Mouse (Mus musculus) monocyte, adult 5-6 weeks (primary cell): ENCODE results near the gene Cuedc1. TPM values are rescaled to one million over a fixed set of nuclear protein-coding genes. Genes with fewer than 3 reads are reported as not detected.

ENCODE experiments used
- ATAC-seq: fragments of 153-309, 156-312 bp; replicated peaks from 2 replicates; pipeline ENCODE4 v1.8.0; 2017; ENCODE audit warnings: mild to moderate bottlenecking; ENCODE audit not compliant: low TSS enrichment, insufficient number of reproducible peaks, severe bottlenecking, poor library complexity, low FRiP score
- total RNA-seq: library from RNA; stranded (forward); fragments of 200-1000, 200-491, 200-594 nt; gene quantifications from 3 replicates; pipeline ENCODE4 v1.2.3, GENCODE M21; 2017

Gene Cuedc1
- total RNA-seq, 1 experiment from 2014 or later, result 11.9 TPM

GRCm38 (mm10) chr11:88113543-88114271 is 15.8 kb downstream of the Cuedc1 start:
- no peak for ATAC-seq

- ATAC-seq, result peak; percentile 24; the same call in 1 of the 2 replicates
Observed at GRCm38 (mm10) chr11:88114871-88115301, 17.0 kb downstream of the Cuedc1 start.

DNA sequence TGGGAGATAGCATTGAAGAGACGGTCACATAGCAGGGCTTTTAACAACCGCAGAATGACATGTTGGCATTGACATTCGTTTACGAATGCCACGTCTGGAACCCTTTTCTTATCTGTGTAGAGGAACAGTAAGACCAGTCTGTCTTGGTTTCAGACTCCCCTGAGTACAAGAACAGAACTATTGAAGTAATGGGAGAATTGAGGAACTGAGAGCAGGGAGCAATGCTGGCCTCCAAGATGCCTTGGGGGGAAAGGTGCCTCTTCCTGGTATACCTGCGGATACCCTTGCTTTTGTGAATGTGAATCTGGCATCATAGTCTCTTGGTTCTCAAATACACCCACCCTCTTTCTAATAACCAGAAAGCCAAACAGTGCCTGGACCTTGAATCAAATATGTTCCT is 18.7 kb downstream of the Cuedc1 start:
- no peak for ATAC-seq

DNA sequence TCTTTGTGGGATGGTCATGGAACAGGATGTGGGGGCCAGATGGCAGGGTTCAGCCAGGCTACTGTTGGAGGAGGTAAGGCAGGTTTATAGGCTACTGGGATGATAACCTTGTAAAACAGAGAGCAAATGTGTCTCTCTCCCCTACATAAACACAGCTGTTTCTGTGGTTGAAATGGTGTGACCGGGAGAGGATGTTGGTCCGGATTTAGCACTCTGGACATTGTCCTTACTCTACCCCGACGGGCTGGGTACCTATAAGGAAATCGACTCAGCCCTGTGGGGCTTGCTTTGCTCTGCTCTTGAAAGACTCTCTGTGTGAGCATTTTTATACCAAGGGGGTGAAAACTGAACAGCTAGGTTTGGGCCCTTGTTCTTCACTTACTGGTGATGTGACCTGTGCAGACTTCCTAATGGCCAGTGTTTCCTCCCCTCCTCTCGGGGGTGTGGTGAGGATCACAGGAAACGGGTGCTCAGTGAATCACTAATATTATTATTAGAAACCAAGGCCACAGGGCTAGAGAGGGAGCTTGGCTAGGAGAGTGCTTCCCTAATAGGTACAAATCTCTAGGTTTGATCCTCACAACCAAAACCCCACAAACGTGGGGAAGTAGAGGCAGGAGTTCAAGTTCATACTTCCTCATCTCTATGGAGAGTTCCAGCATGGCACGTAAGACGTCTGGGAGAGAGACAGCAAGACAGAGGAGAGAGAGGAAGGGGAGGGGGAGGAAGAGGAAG is 19.7 kb downstream of the Cuedc1 start:
- ATAC-seq, result no peak

- no peak for ATAC-seq
Observed at GRCm38 (mm10) chr11:88118091-88118440, 20.2 kb downstream of the Cuedc1 start.

- ATAC-seq, result no peak
Observed at GRCm38 (mm10) chr11:88118817-88119642, 21.2 kb downstream of the Cuedc1 start.

DNA sequence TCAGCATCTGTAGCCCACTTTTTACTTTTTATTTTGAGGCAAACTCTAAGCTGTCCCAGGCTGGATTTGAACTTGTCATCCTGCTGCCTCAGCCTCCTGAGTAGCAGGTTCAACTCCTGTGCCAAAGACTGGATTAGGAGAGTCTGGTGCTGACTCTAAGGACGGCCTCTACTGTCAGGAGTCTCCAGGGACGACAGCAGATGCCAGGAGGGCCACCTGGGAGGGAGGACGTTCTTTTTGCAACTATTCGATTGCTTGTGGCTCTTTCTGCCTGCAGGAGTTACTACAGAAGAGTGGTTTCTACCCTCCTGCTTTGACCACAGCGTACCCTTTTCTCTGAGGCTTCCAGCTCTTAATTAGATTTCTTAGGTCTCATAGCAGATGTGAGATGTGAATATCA is 24.7 kb downstream of the Cuedc1 start:
- no peak for ATAC-seq

DNA sequence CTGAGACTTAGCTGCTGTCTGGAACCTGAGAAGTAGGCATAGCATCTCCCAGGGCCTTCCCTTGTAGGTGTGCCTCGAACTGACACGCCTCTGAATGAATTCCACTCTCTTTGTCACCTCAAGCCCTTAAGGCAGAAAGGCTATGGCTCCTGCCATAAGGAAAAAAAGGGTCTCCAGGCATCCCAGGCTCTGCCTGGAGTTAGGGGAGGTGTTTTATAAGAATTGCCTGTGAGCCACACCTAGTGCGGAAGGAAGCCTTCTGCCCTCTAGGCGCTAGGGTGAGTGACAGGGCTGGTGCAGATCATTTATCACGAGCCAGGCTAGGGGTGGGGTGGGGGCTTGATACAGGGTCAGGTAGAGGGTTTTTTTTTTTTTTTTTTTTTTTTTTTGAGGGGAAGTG is 25.2 kb downstream of the Cuedc1 start:
- ATAC-seq, result no peak

- ATAC-seq, result no peak
Observed at GRCm38 (mm10) chr11:88123731-88124130, 25.9 kb downstream of the Cuedc1 start.

- ATAC-seq, result no peak
Observed at GRCm38 (mm10) chr11:88125483-88125882, 27.6 kb downstream of the Cuedc1 start.

DNA sequence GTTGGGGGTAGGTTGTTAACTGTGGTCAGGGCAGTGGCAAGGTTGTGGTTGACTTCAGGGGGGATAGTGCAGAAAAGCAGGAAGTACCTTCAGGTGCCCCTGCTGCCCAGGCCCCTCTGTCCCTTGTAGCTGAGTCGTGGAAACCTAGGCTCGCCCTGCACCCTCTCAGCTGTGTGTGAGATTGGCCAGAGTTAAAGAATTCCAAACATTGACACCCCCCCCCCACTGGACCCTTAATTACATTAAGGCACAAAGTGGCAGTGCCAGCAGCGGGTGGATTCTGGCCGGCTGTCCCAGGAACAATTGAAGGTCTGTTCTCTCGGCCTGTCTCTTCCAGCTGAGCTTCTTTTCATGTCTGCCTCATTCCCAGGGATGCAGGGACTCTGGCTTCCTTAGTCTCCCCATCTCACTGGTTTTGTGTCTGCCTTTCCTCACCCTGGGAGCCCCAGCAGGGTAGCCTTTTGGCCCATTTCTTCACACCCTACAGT is 28.5 kb downstream of the Cuedc1 start:
- no peak for ATAC-seq

GRCm38 (mm10) chr11:88128461-88128860 is 30.6 kb downstream of the Cuedc1 start:
- no peak for ATAC-seq

- ATAC-seq, result no peak
Observed at GRCm38 (mm10) chr11:88129281-88129680, 31.4 kb downstream of the Cuedc1 start.

DNA sequence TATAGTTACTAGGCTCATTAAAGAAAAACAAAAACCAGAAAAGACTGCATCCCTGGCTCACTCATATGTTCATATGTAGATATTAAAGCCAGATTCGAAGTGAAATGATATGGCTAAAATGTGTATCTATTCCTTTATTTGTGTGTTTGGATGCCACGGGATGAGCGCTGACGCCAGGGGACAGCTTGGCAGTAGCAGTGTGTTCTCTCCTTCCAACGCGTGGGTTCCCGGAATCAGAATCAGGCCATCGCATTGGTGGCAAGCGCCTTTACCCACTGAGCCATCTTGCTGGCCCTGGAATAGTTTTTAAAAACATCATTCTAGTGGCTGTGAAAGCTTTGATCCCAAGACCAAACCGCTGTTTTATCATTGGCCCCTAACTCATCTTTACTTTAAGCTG is 32.1 kb downstream of the Cuedc1 start:
- ATAC-seq, result no peak

DNA sequence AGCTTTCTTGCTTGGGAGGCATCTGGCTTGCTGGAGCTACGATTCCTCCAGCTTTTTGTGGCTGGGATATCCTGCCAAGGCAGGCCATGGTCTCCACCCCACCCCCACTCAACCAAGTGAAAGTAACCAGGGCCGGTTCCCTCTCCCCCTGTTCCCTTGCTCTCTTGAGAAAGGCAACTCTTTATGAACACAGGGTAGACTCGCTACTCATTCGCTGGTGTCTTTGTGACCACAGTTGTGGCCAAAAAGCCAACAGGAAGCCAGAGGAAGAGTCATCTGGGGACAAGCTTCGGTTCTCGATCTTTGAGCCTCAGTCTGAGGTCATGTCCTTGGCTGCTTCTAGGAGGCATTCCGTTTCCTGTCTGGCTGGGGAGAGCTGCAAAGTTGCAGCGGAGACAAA is 34.0 kb downstream of the Cuedc1 start:
- peak; percentile 61 for ATAC-seq

DNA sequence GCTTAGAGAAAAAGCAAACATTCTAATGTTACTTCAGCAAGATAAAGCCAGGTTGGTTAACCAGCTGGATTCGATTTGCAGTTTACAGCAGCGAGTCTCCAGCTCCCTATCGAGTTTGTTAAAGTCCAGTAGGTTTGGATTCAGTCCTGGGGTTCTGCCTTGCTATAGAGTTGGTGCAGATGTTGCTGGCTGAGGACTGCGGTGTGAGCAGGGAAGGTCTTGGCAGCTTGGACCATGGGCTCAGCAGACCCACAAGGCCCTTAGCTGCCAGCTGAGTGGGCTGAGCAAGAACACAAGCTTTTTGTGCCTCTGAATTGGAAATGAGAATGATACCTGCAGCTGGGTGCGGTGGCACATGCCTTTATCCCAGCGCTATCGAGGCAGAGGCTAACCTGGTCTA is 37.4 kb downstream of the Cuedc1 start:
- ATAC-seq, result no peak

- no peak for ATAC-seq
Observed at GRCm38 (mm10) chr11:88137814-88138425, 40.1 kb downstream of the Cuedc1 start.

- ATAC-seq, result no peak
Observed at GRCm38 (mm10) chr11:88139256-88139861, 41.5 kb downstream of the Cuedc1 start.
